Mouse (Mus musculus): ENCODE data around the gene Adamtsl2. TPM values are rescaled to one million over a fixed set of nuclear protein-coding genes. Genes with fewer than 3 reads are reported as not detected.

The Adamtsl2 gene
- total RNA-seq, 1 experiment, result 0.36 TPM

DNA sequence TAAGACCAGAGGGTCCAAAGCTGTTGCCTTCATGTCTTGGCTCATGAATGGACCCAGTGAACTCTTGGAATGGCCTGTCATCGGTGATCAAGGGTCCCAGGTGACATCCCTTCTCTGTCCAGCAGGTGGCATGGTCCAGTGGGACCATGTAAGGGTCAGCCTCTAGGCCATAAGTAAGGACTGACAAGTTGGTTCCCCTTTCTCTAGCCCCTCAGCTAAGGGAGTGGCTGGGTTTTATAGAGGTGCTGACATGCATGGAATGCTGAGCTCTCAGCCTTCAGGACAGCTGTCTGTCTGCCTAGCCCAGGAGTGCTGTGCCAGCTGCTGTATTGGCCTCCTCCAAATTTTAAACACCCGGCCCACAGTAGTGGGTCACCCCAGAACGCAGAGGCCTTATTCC lies 3.7 kb upstream of the Adamtsl2 start:
- H3K27ac ChIP-seq (ENCODE audit: insufficient read depth, low read depth, low read length, poor library complexity, severe bottlenecking), result no peak overlapping the region

DNA sequence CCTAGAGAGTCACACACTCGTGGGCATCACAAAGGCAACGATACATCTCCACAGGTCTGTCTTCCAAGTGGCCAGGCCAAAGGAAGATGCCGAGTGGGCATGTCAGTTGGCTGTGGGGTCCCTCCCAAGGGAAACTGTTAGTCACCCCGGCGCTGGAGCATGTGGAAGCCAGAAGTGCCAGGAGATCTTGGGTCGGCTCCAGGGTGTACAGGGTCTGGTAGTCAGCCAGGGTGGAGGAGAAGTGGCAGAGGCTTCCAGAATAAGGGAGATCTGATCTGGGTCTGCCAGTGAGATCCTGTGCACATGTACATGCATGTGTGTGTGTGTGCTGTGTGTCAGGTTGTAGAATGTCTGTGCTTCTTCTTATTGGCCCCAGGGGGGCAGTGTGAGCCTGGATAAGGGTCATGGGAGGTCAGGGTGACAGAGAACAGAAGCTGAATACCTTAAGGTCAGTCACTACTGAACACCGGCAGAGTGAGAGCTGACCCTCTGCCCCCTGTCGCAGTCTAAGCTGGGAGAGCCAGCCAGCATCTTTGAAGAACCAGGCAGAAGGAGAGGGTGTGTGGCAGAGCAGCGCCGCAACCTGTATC lies 1.4 kb upstream of the Adamtsl2 start:
- H3K36me3 ChIP-seq (ENCODE audit: control insufficient read depth, insufficient read depth, low read length, poor library complexity, severe bottlenecking), result no peaks in the 10 kb centered on the region
- no peak overlapping the region for H3K27ac ChIP-seq (ENCODE audit: insufficient read depth, low read depth, low read length, poor library complexity, severe bottlenecking)
- in situ Hi-C loops (cut with MboI; ENCODE audit: low sequenced_read_pairs in 2 of 2, unreplicated experiment in 2 of 2), result no loop called here
- no peak for DNase-seq (ENCODE audit: low read depth, low spot score)
- no peak overlapping the region for H3K9ac ChIP-seq (ENCODE audit: insufficient read depth, low read depth, low read length, poor library complexity, severe bottlenecking)
- no peaks in the 10 kb centered on the region for H3K9me3 ChIP-seq (ENCODE audit: control insufficient read depth, insufficient read depth, low read depth, low read length)
- H3K4me3 ChIP-seq (ENCODE audit: insufficient read depth in 1 of 2, low read depth in 1 of 2, low read length in 2 of 2, poor library complexity in 1 of 2, severe bottlenecking in 1 of 2), result no peak overlapping the region
- no peak for TF ChIP-seq ZC3H11A (IDR thresholded peaks at IDR 0.05; ENCODE audit: borderline replicate concordance, low read depth, low read length)
- TF ChIP-seq HCFC1 (IDR thresholded peaks at IDR 0.05; ENCODE audit: borderline replicate concordance, insufficient read depth, low read length), result no peak
- TF ChIP-seq CHD2 (IDR thresholded peaks at IDR 0.05; ENCODE audit: low read depth, low read length), result no peak
- no peak for TF ChIP-seq MAFK (IDR thresholded peaks at IDR 0.05; ENCODE audit: insufficient read depth, low read depth, low read length)
- TF ChIP-seq ZNF384 (IDR thresholded peaks at IDR 0.05; ENCODE audit: low read depth, low read length), result no peak
- no peaks in the 10 kb centered on the region for H3K4me1 ChIP-seq (ENCODE audit: control insufficient read depth in 2 of 2, insufficient read depth in 2 of 2, low read length in 2 of 2, poor library complexity in 1 of 2)

More for the DNA sequence above, 3.7 kb upstream of the Adamtsl2 start:
- in situ Hi-C loops (cut with MboI; ENCODE audit: low sequenced_read_pairs in 2 of 2, unreplicated experiment in 2 of 2), result no loop called here
- H3K4me3 ChIP-seq (ENCODE audit: insufficient read depth in 1 of 2, low read depth in 1 of 2, low read length in 2 of 2, poor library complexity in 1 of 2, severe bottlenecking in 1 of 2), result no peak overlapping the region
- H3K9ac ChIP-seq (ENCODE audit: insufficient read depth, low read depth, low read length, poor library complexity, severe bottlenecking), result no peak overlapping the region
- TF ChIP-seq MAFK (IDR thresholded peaks at IDR 0.05; ENCODE audit: insufficient read depth, low read depth, low read length) (no peak), HCFC1 (IDR thresholded peaks at IDR 0.05; ENCODE audit: borderline replicate concordance, insufficient read depth, low read length) (no peak), ZNF384 (IDR thresholded peaks at IDR 0.05; ENCODE audit: low read depth, low read length) (no peak), CHD2 (IDR thresholded peaks at IDR 0.05; ENCODE audit: low read depth, low read length) (no peak), ZC3H11A (IDR thresholded peaks at IDR 0.05; ENCODE audit: borderline replicate concordance, low read depth, low read length) (no peak)
- H3K9me3 ChIP-seq (ENCODE audit: control insufficient read depth, insufficient read depth, low read depth, low read length), result no peaks in the 10 kb centered on the region
- DNase-seq (ENCODE audit: low read depth, low spot score), result peak; percentile 11
- H3K36me3 ChIP-seq (ENCODE audit: control insufficient read depth, insufficient read depth, low read length, poor library complexity, severe bottlenecking), result no peaks in the 10 kb centered on the region
- H3K4me1 ChIP-seq (ENCODE audit: control insufficient read depth in 2 of 2, insufficient read depth in 2 of 2, low read length in 2 of 2, poor library complexity in 1 of 2), result no peaks in the 10 kb centered on the region

DNA sequence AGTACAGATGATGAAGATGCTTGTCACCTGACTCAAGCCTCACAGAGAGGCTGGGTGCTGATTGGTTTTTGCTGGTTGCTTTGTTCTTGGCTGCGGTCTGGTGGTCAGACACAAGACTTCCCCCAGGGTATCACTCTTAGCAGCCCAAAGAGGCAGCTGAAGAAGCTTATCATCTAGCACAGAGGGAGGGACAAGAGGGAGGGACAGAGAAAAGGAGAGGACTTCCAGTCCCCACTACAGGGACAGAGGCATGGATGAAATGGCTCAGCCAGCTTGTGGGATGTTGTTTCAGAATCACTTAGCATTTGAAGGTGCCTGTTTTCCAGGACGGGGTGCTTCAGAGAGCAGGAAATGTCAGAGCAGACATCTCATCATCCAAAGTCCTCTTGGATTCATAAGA lies 867 bp upstream of the Adamtsl2 start:
- Histone ChIP-seq H3K9me3 (ENCODE audit: control insufficient read depth, insufficient read depth, low read depth, low read length) (no peaks in the 10 kb centered on the region), H3K27ac (ENCODE audit: insufficient read depth, low read depth, low read length, poor library complexity, severe bottlenecking) (no peak overlapping the region), H3K4me1 (ENCODE audit: control insufficient read depth in 2 of 2, insufficient read depth in 2 of 2, low read length in 2 of 2, poor library complexity in 1 of 2) (no peaks in the 10 kb centered on the region), H3K36me3 (ENCODE audit: control insufficient read depth, insufficient read depth, low read length, poor library complexity, severe bottlenecking) (no peaks in the 10 kb centered on the region), H3K4me3 (ENCODE audit: insufficient read depth in 1 of 2, low read depth in 1 of 2, low read length in 2 of 2, poor library complexity in 1 of 2, severe bottlenecking in 1 of 2) (no peak overlapping the region), H3K9ac (ENCODE audit: insufficient read depth, low read depth, low read length, poor library complexity, severe bottlenecking) (no peak overlapping the region)
- in situ Hi-C loops (cut with MboI; ENCODE audit: low sequenced_read_pairs in 2 of 2, unreplicated experiment in 2 of 2), result no loop called here
- no peak for DNase-seq (ENCODE audit: low read depth, low spot score)
- TF ChIP-seq ZC3H11A (IDR thresholded peaks at IDR 0.05; ENCODE audit: borderline replicate concordance, low read depth, low read length) (no peak), CHD2 (IDR thresholded peaks at IDR 0.05; ENCODE audit: low read depth, low read length) (no peak), ZNF384 (IDR thresholded peaks at IDR 0.05; ENCODE audit: low read depth, low read length) (no peak), HCFC1 (IDR thresholded peaks at IDR 0.05; ENCODE audit: borderline replicate concordance, insufficient read depth, low read length) (no peak), MAFK (IDR thresholded peaks at IDR 0.05; ENCODE audit: insufficient read depth, low read depth, low read length) (no peak)

DNA sequence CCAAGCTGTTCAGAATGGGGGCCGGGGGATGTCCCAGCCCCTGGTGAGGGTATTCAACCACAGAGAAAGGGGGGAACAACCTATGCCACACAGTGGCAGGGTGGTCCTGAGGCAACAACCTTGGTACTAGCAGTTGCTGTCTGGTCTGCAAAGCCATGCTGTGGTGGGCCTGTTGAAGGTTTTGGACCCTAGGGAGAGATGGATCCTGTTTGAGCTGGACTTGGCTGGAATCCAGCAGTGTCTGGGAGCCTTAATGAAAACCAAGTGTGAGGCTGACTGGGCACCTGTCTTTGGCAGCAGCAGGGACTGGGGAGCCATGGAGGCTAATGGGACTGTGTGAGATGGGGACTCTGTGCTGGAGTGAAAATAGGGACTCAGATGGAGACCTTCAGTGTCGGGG lies 470 bp downstream of the Adamtsl2 start:
- no peak for DNase-seq (ENCODE audit: low read depth, low spot score)
- H3K4me3 ChIP-seq (ENCODE audit: insufficient read depth in 1 of 2, low read depth in 1 of 2, low read length in 2 of 2, poor library complexity in 1 of 2, severe bottlenecking in 1 of 2), result no peak overlapping the region
- no peak for TF ChIP-seq MAFK (IDR thresholded peaks at IDR 0.05; ENCODE audit: insufficient read depth, low read depth, low read length)
- TF ChIP-seq ZC3H11A (IDR thresholded peaks at IDR 0.05; ENCODE audit: borderline replicate concordance, low read depth, low read length), result no peak
- no peak for TF ChIP-seq CHD2 (IDR thresholded peaks at IDR 0.05; ENCODE audit: low read depth, low read length)
- TF ChIP-seq ZNF384 (IDR thresholded peaks at IDR 0.05; ENCODE audit: low read depth, low read length), result no peak
- no peak for TF ChIP-seq HCFC1 (IDR thresholded peaks at IDR 0.05; ENCODE audit: borderline replicate concordance, insufficient read depth, low read length)
- no peak overlapping the region for H3K9ac ChIP-seq (ENCODE audit: insufficient read depth, low read depth, low read length, poor library complexity, severe bottlenecking)
- H3K36me3 ChIP-seq (ENCODE audit: control insufficient read depth, insufficient read depth, low read length, poor library complexity, severe bottlenecking), result no peaks in the 10 kb centered on the region
- no peak overlapping the region for H3K27ac ChIP-seq (ENCODE audit: insufficient read depth, low read depth, low read length, poor library complexity, severe bottlenecking)
- in situ Hi-C loops (cut with MboI; ENCODE audit: low sequenced_read_pairs in 2 of 2, unreplicated experiment in 2 of 2), result no loop called here
- H3K4me1 ChIP-seq (ENCODE audit: control insufficient read depth in 2 of 2, insufficient read depth in 2 of 2, low read length in 2 of 2, poor library complexity in 1 of 2), result no peaks in the 10 kb centered on the region
- H3K9me3 ChIP-seq (ENCODE audit: control insufficient read depth, insufficient read depth, low read depth, low read length), result no peaks in the 10 kb centered on the region
